Mouse (Mus musculus) forebrain, embryonic 11.5 days (tissue): ENCODE results near the gene Spats1. TPM values are rescaled to one million over a fixed set of nuclear protein-coding genes. Genes with fewer than 3 reads are reported as not detected.

Experiments used
- ATAC-seq: fragments of 200-750 bp; cut with Nextera tagmentation; replicated peaks from 2 replicates; pipeline ENCODE4 v1.8.0; 2017; ENCODE audit warnings: moderate TSS enrichment; ENCODE audit not compliant: low FRiP score
- DNase-seq: peaks from one replicate; pipeline ENCODE4 v3.0.0-alpha.2; 2017; ENCODE audit warnings: low spot score
- H3K27ac ChIP-seq: fragments of 300-500 bp; sonication (generic); 2 replicates; pipeline ENCODE4 v1.5.1; 2014; ENCODE audit warnings: low read depth, low read length
- H3K27me3 ChIP-seq: fragments of 300-500 bp; sonication (generic); 2 replicates; pipeline ENCODE4 v1.6.1; 2014; ENCODE audit warnings: mild to moderate bottlenecking, low read length, mixed read lengths; ENCODE audit not compliant: control insufficient read depth, insufficient read depth
- H3K36me3 ChIP-seq: fragments of 300-500 bp; sonication (generic); 2 replicates; pipeline ENCODE4 v1.6.1; 2014; ENCODE audit warnings: mild to moderate bottlenecking, low read length, moderate library complexity, mixed read lengths; ENCODE audit not compliant: control insufficient read depth, insufficient read depth
- H3K4me1 ChIP-seq: fragments of 300-500 bp; sonication (generic); replicated peaks from 2 replicates; pipeline ENCODE4 v1.6.1; 2014; ENCODE audit warnings: low read length, mixed read lengths; ENCODE audit not compliant: control insufficient read depth, insufficient read depth
- H3K4me2 ChIP-seq: fragments of 300-500 bp; sonication (generic); 2 replicates; pipeline ENCODE4 v1.6.1; 2014; ENCODE audit warnings: low read depth, mild to moderate bottlenecking, low read length, moderate library complexity, mixed read lengths; ENCODE audit not compliant: severe bottlenecking
- H3K4me3 ChIP-seq: fragments of 300-500 bp; sonication (generic); 2 replicates; pipeline ENCODE4 v1.5.1; 2014; ENCODE audit warnings: low read depth, low read length
- H3K9ac ChIP-seq: fragments of 300-500 bp; sonication (generic); 2 replicates; pipeline ENCODE4 v1.6.1; 2014; ENCODE audit warnings: low read length
- H3K9me3 ChIP-seq: fragments of 300-500 bp; sonication (generic); 2 replicates; pipeline ENCODE4 v1.6.1; 2016; ENCODE audit warnings: low read length, mixed read lengths; ENCODE audit not compliant: control insufficient read depth
- WGBS: fragments of 180-500 bp; shearing (Covaris S2); extraction: QIAGEN DNeasy Blood & Tissue Kit; methylation state at CpG from one replicate; pipeline ENCODE4 v1.1.7; 2014; 5-methylcytosine and 5-hydroxymethylcytosine counted together
- polyA plus RNA-seq: library from polyadenylated mRNA; unstranded; fragments of >200 nt; fragmentation: Nextera tagmentation; extraction: Ambion mirVana; gene quantifications from 2 replicates; pipeline ENCODE4 v1.2.1, GENCODE M21; 2014

The Spats1 gene
- 1.0 and 1.2 TPM in 2 replicates for polyA plus RNA-seq

- DNase-seq (peak; percentile 80), ATAC-seq (peak; percentile 82)
- H3K36me3 ChIP-seq = no peaks in the 10 kb centered on the region
- peak within 1 kb of the TSS; percentile 34 for H3K4me3 ChIP-seq
- WGBS = 5% methylated on average over 30 of the region's 30 CpGs
- H3K4me1 ChIP-seq = no peaks in the 10 kb centered on the region; the same call in 1 of the 2 replicates
- H3K4me2 ChIP-seq = peak within 1 kb of the TSS; percentile 63
- H3K27me3 ChIP-seq = no peaks in the 10 kb centered on the region
- H3K9ac ChIP-seq = peak within 1 kb of the TSS; percentile 47
- no peak within 1 kb of the TSS for H3K27ac ChIP-seq
- H3K9me3 ChIP-seq = no peaks in the 10 kb centered on the region
These were observed at the start of gene Spats1 for GRCm38 (mm10) chr17:45474669-45475465. Gene Spats1, minus strand, starts transcription at chr17:45475415.

DNA sequence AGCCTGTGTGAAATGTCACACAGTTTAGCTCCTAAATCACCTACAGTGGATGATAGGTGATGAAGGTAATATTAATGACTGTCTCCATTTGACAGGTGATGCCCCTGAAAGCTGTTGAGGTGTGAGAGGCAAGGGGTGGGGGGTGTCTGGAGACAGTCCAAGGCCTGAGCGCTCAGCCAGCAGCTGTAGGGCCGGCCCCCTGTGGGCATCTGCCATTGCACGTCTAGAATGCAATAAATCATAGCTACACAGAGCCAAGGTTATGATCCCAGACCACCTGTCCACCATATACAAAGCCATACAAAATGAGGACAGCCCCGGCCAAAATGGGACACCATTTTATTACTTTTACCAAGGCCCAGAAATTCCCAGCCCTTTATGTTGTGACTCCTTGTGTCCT lies 49.7 kb upstream of the Spats1 start:
- WGBS = 84% methylated on average over 4 of the region's 4 CpGs
- H3K4me3 ChIP-seq = no peak overlapping the region
- no peak for ATAC-seq
- no peak for DNase-seq
- no peak overlapping the region for H3K9ac ChIP-seq
- H3K27ac ChIP-seq = no peak overlapping the region
- H3K36me3 ChIP-seq = no peaks in the 10 kb centered on the region
- H3K27me3 ChIP-seq = no peaks in the 10 kb centered on the region
- no peak overlapping the region for H3K4me2 ChIP-seq
- no peaks in the 10 kb centered on the region for H3K9me3 ChIP-seq
- 0 out of 2 replicates have a peak, but pooled peaks cover 4% of the 10 kb centered on the region for H3K4me1 ChIP-seq

DNA sequence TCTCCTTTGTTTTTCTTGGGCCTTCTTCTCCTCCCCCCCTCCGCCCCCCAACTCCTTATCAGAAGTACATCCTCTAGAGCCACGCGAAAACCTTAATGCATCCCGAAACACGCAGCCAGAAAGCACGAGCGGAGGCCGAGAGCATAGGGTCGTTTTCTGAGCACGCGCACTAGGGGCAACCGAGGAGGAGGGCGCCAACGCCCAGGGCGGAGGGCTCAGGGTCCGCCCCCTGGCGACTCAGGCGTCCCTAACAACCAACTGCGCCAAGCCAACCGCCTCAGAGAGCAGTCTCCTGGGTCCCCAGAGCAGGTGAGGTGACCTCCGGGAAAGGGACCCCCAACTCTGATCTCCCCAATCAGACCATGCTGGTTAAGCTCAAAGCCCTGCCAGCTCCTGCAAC lies 48.0 kb upstream of the Spats1 start, which contains the start of gene Tcte1:
TSS of gene Tcte1 (plus strand) at position 172 of the 400 bp plus-strand sequence.
- 0 out of 2 replicates have a peak, but pooled peaks cover 4% of the 10 kb centered on the region for H3K4me1 ChIP-seq
- H3K9me3 ChIP-seq = no peaks in the 10 kb centered on the region
- H3K9ac ChIP-seq = peak within 1 kb of the TSS; percentile 48
- H3K4me3 ChIP-seq = peak within 1 kb of the TSS; percentile 34
- H3K27ac ChIP-seq = no peak within 1 kb of the TSS
- ATAC-seq (peak; percentile 89), DNase-seq (peak; percentile 85)
- no peaks in the 10 kb centered on the region for H3K36me3 ChIP-seq
- no peaks in the 10 kb centered on the region for H3K27me3 ChIP-seq
- peak within 1 kb of the TSS; percentile 66 for H3K4me2 ChIP-seq
- under 1% methylated on average over 21 of the region's 21 CpGs for WGBS

DNA sequence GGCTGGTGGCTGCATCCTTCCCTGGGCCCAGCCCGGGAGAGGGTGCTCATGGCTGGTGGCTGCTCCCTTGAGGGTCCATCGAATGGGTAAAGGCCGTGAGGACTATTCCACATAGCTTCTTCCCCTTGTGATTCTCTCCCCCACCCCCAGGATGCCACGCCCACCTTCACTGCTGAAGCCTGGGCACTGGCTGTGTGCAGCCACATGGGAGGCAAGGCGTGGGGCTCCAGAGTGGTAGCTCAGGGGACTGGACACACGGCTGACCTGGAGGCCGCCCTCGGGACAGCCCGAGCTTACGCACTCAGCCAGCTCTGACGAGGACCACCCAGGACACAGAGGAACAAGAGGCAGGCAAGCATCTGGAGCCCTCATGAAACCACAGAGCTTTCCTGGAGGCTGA lies 44.9 kb upstream of the Spats1 start:
- Histone ChIP-seq H3K36me3 (no peaks in the 10 kb centered on the region), H3K27ac (no peak overlapping the region)
- 82% methylated on average over 11 of the region's 11 CpGs for WGBS

GRCm38 (mm10) chr17:45518766-45519475 lies 43.7 kb upstream of the Spats1 start:
- 90% methylated on average over 12 of the region's 12 CpGs for WGBS
- ATAC-seq (no peak), DNase-seq (no peak)
- Histone ChIP-seq H3K27me3 (no peaks in the 10 kb centered on the region), H3K9ac (no peak overlapping the region), H3K4me2 (no peak overlapping the region), H3K4me3 (no peak overlapping the region), H3K27ac (no peak overlapping the region), H3K9me3 (no peaks in the 10 kb centered on the region), H3K36me3 (no peaks in the 10 kb centered on the region), H3K4me1 (0 out of 2 replicates have a peak, but pooled peaks cover 2% of the 10 kb centered on the region)

More for the DNA sequence above, 44.9 kb upstream of the Spats1 start:
- Histone ChIP-seq H3K4me3 (no peak overlapping the region), H3K27me3 (no peaks in the 10 kb centered on the region), H3K9me3 (no peaks in the 10 kb centered on the region), H3K4me1 (0 out of 2 replicates have a peak, but pooled peaks cover 2% of the 10 kb centered on the region), H3K4me2 (no peak overlapping the region), H3K9ac (no peak overlapping the region)
- DNase-seq (no peak), ATAC-seq (no peak)

DNA sequence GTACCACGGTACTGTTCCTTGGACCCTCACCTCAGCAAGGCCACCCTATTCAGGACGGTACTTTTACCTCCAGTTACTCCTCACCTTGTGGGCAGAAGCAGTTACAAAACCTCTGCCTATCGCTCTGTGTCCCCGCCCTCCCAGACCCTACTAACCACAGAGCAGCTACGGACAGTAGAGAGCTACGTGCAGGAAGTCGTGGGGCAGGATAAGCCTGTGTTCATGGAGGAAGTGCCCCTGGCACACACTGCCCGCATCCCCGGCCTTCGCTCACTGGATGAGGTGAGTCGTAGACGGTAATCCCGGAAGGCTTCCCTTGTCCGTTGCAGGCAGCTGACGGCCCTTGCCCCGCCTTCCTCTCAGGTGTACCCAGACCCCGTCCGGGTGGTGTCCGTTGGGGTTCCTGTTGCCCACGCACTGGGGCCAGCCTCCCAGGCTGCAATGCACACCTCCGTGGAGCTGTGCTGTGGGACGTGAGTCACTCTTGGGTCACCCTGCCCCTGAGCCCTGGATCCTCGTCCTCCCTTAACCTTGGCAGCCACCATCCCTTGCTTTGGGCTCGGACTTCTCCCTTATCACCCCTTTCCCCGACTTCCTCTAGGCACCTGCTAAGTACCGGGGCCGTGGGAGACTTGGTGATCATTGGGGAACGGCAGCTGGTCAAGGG lies 42.5 kb upstream of the Spats1 start:
- ATAC-seq (no peak), DNase-seq (no peak)
- no peak overlapping the region for H3K4me2 ChIP-seq
- H3K36me3 ChIP-seq = no peaks in the 10 kb centered on the region
- H3K9ac ChIP-seq = no peak overlapping the region
- no peaks in the 10 kb centered on the region for H3K4me1 ChIP-seq
- no peak overlapping the region for H3K4me3 ChIP-seq
- H3K27ac ChIP-seq = no peak overlapping the region
- no peaks in the 10 kb centered on the region for H3K27me3 ChIP-seq
- 90% methylated on average over 28 of the region's 28 CpGs for WGBS
- H3K9me3 ChIP-seq = no peaks in the 10 kb centered on the region

DNA sequence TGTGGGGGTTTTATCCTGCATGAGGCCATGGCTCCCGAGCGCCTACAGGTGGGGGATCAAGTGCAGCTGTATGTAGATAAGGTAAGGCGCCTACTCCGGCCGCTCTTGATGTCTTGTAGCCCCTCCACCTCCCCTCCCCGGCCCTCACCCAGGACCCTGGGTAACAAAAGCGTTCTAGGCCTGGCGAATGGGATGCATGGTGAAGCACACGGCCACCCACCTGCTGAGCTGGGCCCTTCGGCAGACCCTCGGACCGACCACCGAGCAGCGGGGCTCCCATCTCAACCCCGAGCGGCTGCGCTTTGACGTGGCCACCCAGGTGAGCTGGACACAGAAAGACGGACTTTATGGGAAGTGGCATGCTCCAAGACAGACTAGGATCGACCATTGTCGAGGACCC lies 41.9 kb upstream of the Spats1 start:
- no peaks in the 10 kb centered on the region for H3K27me3 ChIP-seq
- no peak for DNase-seq
- H3K4me3 ChIP-seq = no peak overlapping the region
- H3K9ac ChIP-seq = no peak overlapping the region
- no peaks in the 10 kb centered on the region for H3K36me3 ChIP-seq
- H3K4me1 ChIP-seq = no peaks in the 10 kb centered on the region
- H3K27ac ChIP-seq = no peak overlapping the region
- WGBS = 94% methylated on average over 21 of the region's 21 CpGs
- no peaks in the 10 kb centered on the region for H3K9me3 ChIP-seq
- no peak overlapping the region for H3K4me2 ChIP-seq
- no peak for ATAC-seq

- ATAC-seq (peak; percentile 55; the same call in 1 of the 2 replicates), DNase-seq (peak; percentile 86)
- H3K27me3 ChIP-seq = no peaks in the 10 kb centered on the region
- H3K4me3 ChIP-seq = no peak overlapping the region
- no peaks in the 10 kb centered on the region for H3K4me1 ChIP-seq
- no peaks in the 10 kb centered on the region; the same call in 1 of the 2 replicates for H3K36me3 ChIP-seq
- no peaks in the 10 kb centered on the region for H3K9me3 ChIP-seq
- H3K9ac ChIP-seq = no peak overlapping the region
- H3K27ac ChIP-seq = no peak overlapping the region
- WGBS = 56% methylated on average over 8 of the region's 8 CpGs
- H3K4me2 ChIP-seq = no peak overlapping the region
These were observed 41.3 kb upstream of the Spats1 start for GRCm38 (mm10) chr17:45516488-45516887.
